Mouse (Mus musculus) layer of hippocampus, adult 18-20 months (tissue): ENCODE measurements around the gene Nphp1. TPM values are rescaled to one million over a fixed set of nuclear protein-coding genes. Genes with fewer than 3 reads are reported as not detected.

ENCODE experiments used
- DNase-seq, 2 experiments: peaks; one replicate each; pipeline ENCODE4 v3.0.0; 2022; ENCODE audit warnings: low spot score in 2 of 2
- total RNA-seq, 2 experiments: library from RNA; stranded (reverse); gene quantifications; 2 replicates each; pipeline ENCODE4 v1.2.3; 2021

The Nphp1 gene
- total RNA-seq, 2 experiments from 2014 or later = 18.7 to 21.6 TPM

DNA sequence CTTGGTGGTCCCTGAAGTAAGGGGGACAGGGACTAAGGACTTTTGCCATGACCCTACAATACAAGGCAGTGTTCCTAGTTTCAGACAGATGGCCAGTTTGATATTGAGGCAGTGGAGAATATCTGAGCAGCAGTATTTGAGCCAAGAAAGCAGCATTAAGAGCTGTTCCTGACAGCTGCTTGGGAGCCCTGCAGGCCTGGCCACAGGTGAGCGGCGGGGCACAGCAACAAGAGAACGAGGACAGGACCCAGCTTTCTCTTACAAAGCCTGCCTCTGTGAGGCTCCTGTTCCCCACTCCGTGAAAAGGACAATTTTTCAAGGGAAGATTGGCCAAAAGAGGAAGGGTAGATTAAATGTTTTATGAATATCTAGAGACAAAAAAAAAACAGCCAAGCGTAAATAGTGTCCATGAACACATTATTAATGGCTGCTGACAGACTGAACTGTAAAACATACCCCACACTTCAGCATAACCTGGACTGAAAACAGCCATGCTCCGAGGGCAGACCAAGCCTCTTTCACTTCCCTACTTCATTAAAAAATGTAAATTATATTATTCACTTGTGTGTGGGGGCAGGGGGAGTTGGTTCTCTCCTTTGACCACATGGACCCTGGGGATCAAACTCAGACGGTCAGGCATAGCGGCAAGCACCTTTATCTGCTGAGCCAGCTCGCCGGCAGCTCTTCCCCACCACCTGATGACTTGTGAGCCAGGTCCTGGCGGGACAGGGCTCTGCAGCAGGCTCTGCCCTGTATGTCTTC, 36.7 kb downstream of the Nphp1 start:
- no peak for DNase-seq

DNA sequence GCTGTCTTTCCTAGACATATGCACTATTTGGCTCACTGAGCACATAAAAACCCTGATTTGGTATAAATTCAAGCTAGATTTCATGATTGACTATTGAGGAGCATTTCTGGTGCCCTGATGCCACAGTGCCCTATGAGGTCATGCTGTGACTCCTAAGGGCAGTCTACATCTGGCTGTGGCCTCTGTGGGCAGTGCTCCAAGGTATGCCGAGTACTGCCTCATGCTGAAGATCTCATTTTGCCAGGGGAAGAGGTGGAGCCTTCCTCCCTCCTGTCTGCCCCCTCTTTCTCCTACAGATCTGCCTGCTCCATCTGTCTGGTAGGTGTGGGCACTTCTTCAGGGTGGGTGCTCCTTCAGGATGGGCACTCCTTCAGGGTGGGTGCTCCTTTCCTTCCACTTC, 39.3 kb downstream of the Nphp1 start:
- no peak for DNase-seq

DNA sequence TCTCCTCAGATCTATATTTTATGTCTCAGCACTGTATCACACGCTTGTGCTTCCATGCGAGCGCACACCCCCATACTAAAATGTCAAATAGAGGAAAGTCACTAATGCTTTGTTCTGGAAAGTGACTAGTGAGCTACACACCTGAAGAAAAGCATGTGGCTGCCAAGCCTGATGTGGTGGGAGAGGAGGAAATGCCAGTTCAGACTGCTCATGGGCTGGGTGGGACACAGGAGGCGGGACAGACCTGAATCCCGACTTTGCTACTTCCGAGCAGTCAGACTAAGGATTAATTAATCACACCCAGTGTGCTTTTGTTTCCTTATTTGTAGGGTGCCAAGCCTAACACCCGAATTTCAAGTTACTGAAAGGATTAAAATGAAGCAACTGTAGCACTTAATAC, 40.4 kb downstream of the Nphp1 start:
- DNase-seq = no peak

- DNase-seq = no peak
Observed at GRCm38 (mm10) chr2:127742637-127743036, 46.1 kb downstream of the Nphp1 start.

- no peak for DNase-seq
Observed at GRCm38 (mm10) chr2:127740756-127741519, 47.8 kb downstream of the Nphp1 start.

DNA sequence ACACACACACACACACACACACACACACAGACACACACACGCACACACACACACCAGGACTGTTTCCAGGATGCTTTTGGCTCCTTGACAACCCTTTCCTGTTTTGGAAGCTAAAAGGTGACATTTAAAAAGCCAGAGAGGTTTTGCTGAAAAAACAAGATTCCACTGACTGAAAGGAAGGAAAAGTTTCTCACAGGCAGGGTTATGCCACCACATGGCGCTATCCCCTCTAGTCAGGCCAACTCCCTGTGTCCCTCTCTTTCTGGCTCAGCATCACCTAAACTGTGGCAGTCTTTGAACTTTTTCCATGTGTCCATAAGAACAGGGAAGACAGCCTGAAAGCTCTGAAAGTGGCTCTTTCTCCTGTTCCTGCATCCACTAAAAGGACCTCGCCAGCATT, 50.8 kb downstream of the Nphp1 start:
- DNase-seq = no peak

GRCm38 (mm10) chr2:127736631-127737209, 52.0 kb downstream of the Nphp1 start:
- DNase-seq = no peak

GRCm38 (mm10) chr2:127735512-127736145, 53.1 kb downstream of the Nphp1 start:
- DNase-seq = no peak

DNA sequence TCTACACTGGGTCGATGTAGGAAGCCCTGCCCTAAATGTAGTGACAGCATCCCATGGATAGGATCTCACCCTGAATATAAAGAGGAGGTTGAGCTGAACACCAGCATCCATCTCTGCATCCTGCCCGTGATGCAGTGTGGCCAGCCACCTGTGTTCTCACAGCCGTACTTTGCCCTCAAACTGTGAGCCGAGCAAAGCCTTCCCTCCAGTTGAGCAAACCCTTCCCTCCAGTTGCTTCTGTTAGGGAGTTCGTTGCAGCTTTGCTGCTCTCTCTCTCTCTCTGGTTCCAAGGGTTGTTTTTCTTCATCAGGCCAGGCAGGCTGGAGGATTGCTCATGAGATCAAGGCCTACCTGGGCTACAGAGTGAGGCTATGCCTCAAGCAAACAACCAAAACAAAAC, 53.8 kb downstream of the Nphp1 start:
- DNase-seq = no peak

DNA sequence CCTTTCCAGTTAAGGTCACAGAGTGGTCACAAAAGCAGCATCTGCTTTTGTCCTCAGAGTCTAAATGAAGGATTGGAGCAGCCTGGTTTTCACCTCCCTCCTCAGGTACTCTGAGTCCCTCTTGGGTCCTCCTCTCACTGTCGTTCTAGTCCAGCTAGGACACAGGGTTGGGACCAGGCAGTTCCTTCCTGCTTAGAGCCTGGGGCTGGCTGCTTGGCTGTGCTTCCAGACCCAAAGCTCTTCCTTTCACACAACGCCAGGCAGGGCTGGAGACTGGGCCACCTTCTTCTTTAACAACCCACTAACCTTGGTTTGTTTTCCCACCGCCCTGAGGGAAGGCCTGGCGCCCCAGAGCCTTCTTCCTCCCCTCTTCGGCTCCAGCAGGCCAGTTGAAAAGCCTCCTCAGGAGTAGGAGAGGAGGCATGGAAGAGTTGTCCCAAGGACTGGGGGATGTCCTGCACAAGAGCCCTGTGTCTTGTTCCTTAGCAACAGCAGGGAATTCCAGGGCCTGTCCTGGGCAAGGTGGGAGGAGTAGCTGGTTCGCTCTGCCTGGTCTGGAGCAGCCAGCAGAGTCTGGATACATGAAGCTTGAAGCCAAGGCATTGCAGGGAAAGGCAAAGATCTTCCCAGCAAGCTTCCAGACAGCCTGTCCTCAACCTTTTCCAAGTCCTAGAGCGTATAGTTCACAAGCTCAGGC, 58.2 kb downstream of the Nphp1 start:
- no peak for DNase-seq

DNA sequence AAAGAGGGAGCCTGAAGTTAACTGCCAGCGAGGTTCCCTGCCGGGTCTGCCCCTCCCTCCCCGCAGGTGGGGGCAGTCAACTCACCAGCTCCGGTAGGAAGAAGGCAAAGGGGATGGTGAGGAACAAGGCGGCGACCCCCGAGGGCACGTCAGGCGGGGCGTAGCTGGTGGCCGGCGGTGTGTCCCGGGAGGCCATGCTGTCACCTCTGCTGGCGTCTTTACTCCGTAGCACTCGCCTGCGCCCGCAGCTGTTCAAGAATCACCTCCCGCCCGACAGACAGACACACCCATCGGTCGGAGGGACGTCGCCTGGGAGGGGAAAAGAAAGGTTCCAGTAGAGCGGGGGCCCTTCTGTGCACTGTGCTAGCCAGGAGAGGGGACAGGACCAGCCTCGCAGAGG, 59.0 kb downstream of the Nphp1 start, which contains the start of gene Mall:
Gene Mall (minus strand): TSS at position 262 of the 400 bp plus-strand sequence.
- no peak for DNase-seq

DNA sequence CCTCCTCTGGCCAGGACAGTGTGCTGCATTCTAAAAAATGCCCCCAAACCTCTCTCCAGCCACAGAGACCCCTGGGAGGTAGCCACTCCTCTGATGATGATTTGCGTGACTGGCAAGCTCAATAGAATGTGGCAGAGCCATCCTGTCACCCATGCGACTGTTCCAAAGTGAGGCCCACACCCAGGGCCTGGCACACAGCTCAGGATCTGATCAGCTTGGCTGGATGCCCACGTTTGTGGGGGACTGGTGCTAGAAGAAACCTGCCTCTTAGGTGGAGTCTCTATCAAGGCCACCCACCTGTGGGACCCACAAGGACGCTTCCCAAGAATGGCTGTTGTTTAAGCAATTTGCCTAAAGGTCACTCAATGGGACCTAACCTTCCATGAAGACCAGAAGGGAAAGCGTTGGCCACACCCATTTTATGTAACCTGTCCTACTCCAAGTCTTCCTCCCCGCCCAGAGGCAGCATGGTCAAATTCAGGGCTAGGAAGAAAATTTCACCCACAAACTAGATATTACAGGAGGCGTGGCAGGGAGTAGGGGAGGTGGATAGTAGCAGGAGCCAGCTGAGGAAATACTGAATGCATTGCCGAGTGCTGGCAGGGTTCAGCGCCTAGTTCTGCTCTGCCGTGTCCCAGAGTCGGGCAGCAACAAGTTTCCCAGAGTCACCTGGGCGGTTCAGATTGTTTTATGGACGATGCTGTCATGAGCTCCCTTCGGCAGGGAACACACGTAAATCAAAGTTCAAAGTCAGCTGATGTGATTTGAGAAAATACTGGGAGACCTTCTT, 59.8 kb downstream of the Nphp1 start:
- no peak for DNase-seq

GRCm38 (mm10) chr2:127728146-127728545, 60.6 kb downstream of the Nphp1 start:
- no peak for DNase-seq

- DNase-seq = no peak
Observed at GRCm38 (mm10) chr2:127723193-127723592, 65.5 kb downstream of the Nphp1 start.

GRCm38 (mm10) chr2:127722176-127722892, 66.4 kb downstream of the Nphp1 start:
- peak; percentile 28 to 46 for DNase-seq

DNA sequence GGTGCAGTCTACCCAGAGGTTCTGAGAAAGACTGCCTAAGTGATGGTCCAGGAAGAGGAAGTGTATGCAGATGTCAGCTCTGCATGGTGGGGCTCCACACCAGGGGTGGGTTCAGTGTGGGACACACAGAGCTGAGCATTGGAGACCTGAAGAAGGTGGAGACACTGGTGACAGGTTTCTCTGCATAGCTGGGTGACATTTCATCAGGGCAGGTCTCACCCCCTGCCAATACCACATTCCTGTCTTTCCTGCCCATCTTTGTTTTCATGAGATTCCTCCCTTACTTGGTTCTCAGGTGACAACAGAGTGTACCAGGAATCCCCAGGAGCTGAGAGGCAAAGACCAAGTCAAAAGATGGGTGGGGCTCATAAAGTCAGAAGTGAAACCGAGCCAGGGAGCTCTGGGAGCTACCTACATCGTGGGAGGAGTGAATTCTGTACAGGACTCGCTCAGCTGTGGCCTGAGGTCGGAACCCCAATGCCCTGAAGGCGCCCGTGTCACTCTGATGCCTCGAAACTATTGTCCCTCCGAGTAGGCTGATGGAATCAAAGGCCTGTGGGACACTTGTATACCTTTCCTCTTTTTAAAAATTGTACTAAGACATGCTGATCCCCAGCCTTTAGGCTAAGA, 69.7 kb downstream of the Nphp1 start:
- no peak for DNase-seq

DNA sequence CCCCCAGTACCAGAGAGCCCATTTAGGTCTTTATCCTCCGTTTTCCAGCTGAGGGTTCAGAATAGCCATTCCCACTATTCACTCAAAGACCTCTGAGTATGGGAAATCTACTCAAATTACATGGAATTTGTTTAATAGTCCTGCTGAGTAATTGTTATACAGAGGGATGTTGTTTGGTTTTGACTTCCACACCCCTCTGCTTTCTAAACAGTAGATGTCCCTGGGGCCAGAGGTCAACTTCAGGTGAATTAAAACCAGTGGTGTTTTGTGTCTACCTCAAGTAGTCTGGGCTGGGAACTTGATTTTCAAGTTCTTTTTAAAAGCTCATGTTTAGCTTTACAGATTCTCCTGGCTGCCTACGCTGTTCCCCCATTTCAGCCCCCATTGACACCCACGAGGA, 74.0 kb downstream of the Nphp1 start:
- no peak for DNase-seq

DNA sequence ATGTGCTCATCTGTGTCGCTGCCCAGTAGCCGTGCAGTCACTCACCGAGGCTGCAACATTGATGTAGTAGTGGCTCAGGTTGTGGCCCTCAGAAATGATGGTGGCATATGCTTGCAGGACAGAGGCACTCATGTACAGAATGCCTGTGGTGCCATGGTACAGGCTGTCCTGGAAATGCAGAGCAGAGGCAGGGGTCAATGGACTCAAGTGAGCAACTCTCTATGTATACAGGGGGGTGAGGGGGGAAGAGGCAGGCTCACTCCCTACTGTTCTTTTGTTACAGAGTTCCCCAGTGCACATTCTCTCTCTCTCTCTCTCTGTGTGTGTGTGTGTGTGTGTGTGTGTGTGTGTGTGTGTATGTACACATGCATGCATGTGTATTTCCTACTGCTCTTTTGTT, 79.9 kb downstream of the Nphp1 start:
- no peak for DNase-seq

- no peak for DNase-seq
Observed at GRCm38 (mm10) chr2:127708060-127708459, 80.6 kb downstream of the Nphp1 start.
